ENCODE assay signal across 11 mouse cellular contexts in genomic region chr7:18210938-18211337, GRCm38 (mm10). TPM values are rescaled to one million over a fixed set of nuclear protein-coding genes. Genes with fewer than 3 reads are reported as not detected.
DNase-seq lines count a peak whose midpoint lies in the region; ATAC-seq and TF ChIP-seq lines count a peak whose summit lies in the region.
"Had no signal": no experiment of that assay in that cellular context is flagged by ENCODE, and none has a peak within 500 bp of the region (broad histone marks: within the 10 kb centered on the region; RNA-seq: fewer than 3 reads in every experiment).

No protein-coding gene starts in this region.

- peak; percentile 39 for TF ChIP-seq CTCF in heart, adult 2 months (IDR thresholded peaks at IDR 0.05)
- TF ChIP-seq CTCF in stomach, postnatal 0 days (IDR thresholded peaks at IDR 0.05; ENCODE audit: low read depth): peak; percentile 65

- intact Hi-C loops in heart, adult 2 months (cut with DNase I): no loop called here

- WGBS in heart, adult 2 months: 14% methylated on average over 9 of the region's 9 CpGs
- WGBS in midbrain, embryonic 14.5 days: 19% methylated on average over 9 of the region's 9 CpGs
- WGBS in midbrain, embryonic 13.5 days: 16% methylated on average over 9 of the region's 9 CpGs
- WGBS in stomach, postnatal 0 days: 8% methylated on average over 9 of the region's 9 CpGs

- no peak overlapping the region for H3K27ac ChIP-seq in heart, adult 2 months
- H3K27ac ChIP-seq in midbrain, embryonic 14.5 days (replicated peaks; ENCODE audit: low read depth, low read length): no peak overlapping the region
- H3K27ac ChIP-seq in midbrain, embryonic 13.5 days: no peak overlapping the region
- no peak overlapping the region for H3K27ac ChIP-seq in stomach, postnatal 0 days (replicated peaks)

- no peaks in the 10 kb centered on the region for H3K27me3 ChIP-seq in heart, adult 2 months (ENCODE audit: control insufficient read depth, insufficient read depth, low read length)
- no peaks in the 10 kb centered on the region for H3K27me3 ChIP-seq in midbrain, embryonic 14.5 days (ENCODE audit: control insufficient read depth, insufficient read depth, low read length)
- no peaks in the 10 kb centered on the region for H3K27me3 ChIP-seq in midbrain, embryonic 13.5 days
- no peaks in the 10 kb centered on the region for H3K27me3 ChIP-seq in stomach, postnatal 0 days (ENCODE audit: control insufficient read depth, insufficient read depth, low read length)

- H3K79me2 ChIP-seq in heart, adult 2 months (replicated peaks; ENCODE audit: control insufficient read depth, insufficient read depth, low read length): no peaks in the 10 kb centered on the region

- H3K9ac ChIP-seq in heart, adult 2 months (ENCODE audit: low read depth, low read length): no peak overlapping the region
- H3K9ac ChIP-seq in midbrain, embryonic 14.5 days (replicated peaks; ENCODE audit: low read length): no peak overlapping the region
- no peak overlapping the region for H3K9ac ChIP-seq in midbrain, embryonic 13.5 days (replicated peaks)
- H3K9ac ChIP-seq in stomach, postnatal 0 days (ENCODE audit: low read length): no peak overlapping the region

- H3K36me3 ChIP-seq in heart, adult 2 months (ENCODE audit: control insufficient read depth, insufficient read depth, low read length): no peaks in the 10 kb centered on the region
- H3K36me3 ChIP-seq in midbrain, embryonic 14.5 days (ENCODE audit: control insufficient read depth, insufficient read depth, low read length): no peaks in the 10 kb centered on the region
- no peaks in the 10 kb centered on the region for H3K36me3 ChIP-seq in midbrain, embryonic 13.5 days
- H3K36me3 ChIP-seq in stomach, postnatal 0 days (ENCODE audit: control insufficient read depth, insufficient read depth, low read length): no peaks in the 10 kb centered on the region

- ATAC-seq in midbrain, embryonic 14.5 days (ENCODE audit: low FRiP score, low TSS enrichment): no peak
- no peak for ATAC-seq in midbrain, embryonic 13.5 days
- no peak for ATAC-seq in stomach, postnatal 0 days (ENCODE audit: low FRiP score, low TSS enrichment)

- TF ChIP-seq POLR2A in heart, adult 2 months (IDR thresholded peaks at IDR 0.05; ENCODE audit: insufficient read depth, low read depth, low read length): no peak

- H3K9me3 ChIP-seq in midbrain, embryonic 14.5 days (ENCODE audit: control insufficient read depth, low read length): peaks cover 3% of the 10 kb centered on the region; the same call in 1 of the 2 replicates
- H3K9me3 ChIP-seq in midbrain, embryonic 13.5 days: peaks cover 5% of the 10 kb centered on the region; the same call in 1 of the 2 replicates
- H3K9me3 ChIP-seq in stomach, postnatal 0 days (ENCODE audit: control insufficient read depth, low read length): no peaks in the 10 kb centered on the region

- H3K4me2 ChIP-seq in midbrain, embryonic 14.5 days (ENCODE audit: low read length): no peak overlapping the region
- H3K4me2 ChIP-seq in midbrain, embryonic 13.5 days (replicated peaks): no peak overlapping the region
- no peak overlapping the region for H3K4me2 ChIP-seq in stomach, postnatal 0 days (replicated peaks; ENCODE audit: low read depth)

- no peak for DNase-seq in heart, adult 2 months
- no peak for DNase-seq in heart, adult 18-20 months
- peak; percentile 42 for DNase-seq in midbrain, embryonic 14.5 days
- DNase-seq in embryo, embryonic 10.5 days (ENCODE audit: low spot score): peak; percentile 43
- peak; percentile 14 for DNase-seq in stomach, postnatal 0 days (ENCODE audit: low spot score)
- DNase-seq in thymus, postnatal 0 days (ENCODE audit: low spot score): no peak
- DNase-seq in right cerebral cortex, postnatal 36 days (ENCODE audit: low spot score in 2 of 2): no peak
- DNase-seq: lung, adult 2 months had no signal

- no peak for TF ChIP-seq EP300 in heart, adult 2 months (IDR thresholded peaks at IDR 0.05; ENCODE audit: insufficient read depth, low read depth, low read length)
- TF ChIP-seq EP300 in stomach, postnatal 0 days (optimal IDR thresholded peaks at IDR 0.05): no peak

- no peak overlapping the region for H3K4me3 ChIP-seq in heart, adult 2 months
- no peak overlapping the region for H3K4me3 ChIP-seq in midbrain, embryonic 14.5 days (replicated peaks; ENCODE audit: low read depth, low read length)
- no peak overlapping the region for H3K4me3 ChIP-seq in midbrain, embryonic 13.5 days (replicated peaks)
- no peak overlapping the region for H3K4me3 ChIP-seq in stomach, postnatal 0 days (ENCODE audit: low read depth, low read length)

- no peaks in the 10 kb centered on the region for H3K4me1 ChIP-seq in heart, adult 2 months (ENCODE audit: control insufficient read depth, insufficient read depth, low read length)
- no peaks in the 10 kb centered on the region for H3K4me1 ChIP-seq in midbrain, embryonic 14.5 days (ENCODE audit: control insufficient read depth, insufficient read depth, low read length)
- H3K4me1 ChIP-seq in midbrain, embryonic 13.5 days (replicated peaks): no peaks in the 10 kb centered on the region
- H3K4me1 ChIP-seq in stomach, postnatal 0 days (replicated peaks; ENCODE audit: control insufficient read depth, insufficient read depth): no peaks in the 10 kb centered on the region

RNA-seq across cellular contexts. Expression of gene Mill1, which starts 34.2 kb away (rescaled TPM):
- not detected for total RNA-seq in heart, adult 2 months (2021)
- not detected in 2 replicates for polyA plus RNA-seq in heart, adult 2 months (2012; rRNA removed)
- total RNA-seq in heart, adult 18-20 months (2021): not detected
- polyA plus RNA-seq in midbrain, embryonic 14.5 days (2014; fragmentation: Nextera tagmentation; extraction: Ambion mirVana): not detected in 2 replicates
- not detected in 2 replicates for polyA plus RNA-seq in midbrain, embryonic 13.5 days (2015; fragmentation: Nextera tagmentation; extraction: Ambion mirVana)
- polyA plus RNA-seq in stomach, postnatal 0 days (2015; fragmentation: Nextera tagmentation; extraction: Ambion mirVana): not detected in 2 replicates
- polyA plus RNA-seq in thymus, postnatal 0 days (2015; fragmentation: Nextera tagmentation; extraction: Ambion mirVana): 0.27 and 0.32 TPM in 2 replicates
- total RNA-seq: hematopoietic stem cell, adult 5-6 weeks had no signal
- polyA plus RNA-seq: lung, adult 2 months; small intestine, adult 2 months had no signal

RNA-seq across cellular contexts. Expression of gene Igfl3, which starts 34.6 kb away (rescaled TPM):
- not detected for total RNA-seq in heart, adult 2 months (2021)
- polyA plus RNA-seq in heart, adult 2 months (2012; rRNA removed): not detected in 2 replicates
- not detected for total RNA-seq in heart, adult 18-20 months (2021)
- polyA plus RNA-seq in midbrain, embryonic 14.5 days (2014; fragmentation: Nextera tagmentation; extraction: Ambion mirVana): not detected in 2 replicates
- polyA plus RNA-seq in midbrain, embryonic 13.5 days (2015; fragmentation: Nextera tagmentation; extraction: Ambion mirVana): not detected in 2 replicates
- polyA plus RNA-seq in stomach, postnatal 0 days (2015; fragmentation: Nextera tagmentation; extraction: Ambion mirVana): not detected in 2 replicates
- polyA plus RNA-seq in thymus, postnatal 0 days (2015; fragmentation: Nextera tagmentation; extraction: Ambion mirVana): not detected in 2 replicates
- total RNA-seq: hematopoietic stem cell, adult 5-6 weeks had no signal
- polyA plus RNA-seq: lung, adult 2 months; small intestine, adult 2 months had no signal

Comparison
In these comparisons a context has a peak if more than half of its experiments do, and no peak if none do; other contexts are left out.
1. DNase-seq: peak in midbrain, embryonic 14.5 days (single experiment), embryo, embryonic 10.5 days (single experiment) and stomach, postnatal 0 days (single experiment); none in heart, adult 2 months (0 of 2), heart, adult 18-20 months (0 of 2), thymus, postnatal 0 days (single experiment) and right cerebral cortex, postnatal 36 days (0 of 2).